Mouse (Mus musculus) T-helper 1 cell (primary cell): ENCODE data around the gene Cd34.

ENCODE experiments used
- in situ Hi-C: fragments of 300-600 bp; cut with MboI, MseI; formaldehyde crosslinking; loops from one replicate; pipeline ENCODE4 v1.15.1; 2025; ENCODE audit warnings: high pct_unique_total_duplicates

Cd34 gene

DNA sequence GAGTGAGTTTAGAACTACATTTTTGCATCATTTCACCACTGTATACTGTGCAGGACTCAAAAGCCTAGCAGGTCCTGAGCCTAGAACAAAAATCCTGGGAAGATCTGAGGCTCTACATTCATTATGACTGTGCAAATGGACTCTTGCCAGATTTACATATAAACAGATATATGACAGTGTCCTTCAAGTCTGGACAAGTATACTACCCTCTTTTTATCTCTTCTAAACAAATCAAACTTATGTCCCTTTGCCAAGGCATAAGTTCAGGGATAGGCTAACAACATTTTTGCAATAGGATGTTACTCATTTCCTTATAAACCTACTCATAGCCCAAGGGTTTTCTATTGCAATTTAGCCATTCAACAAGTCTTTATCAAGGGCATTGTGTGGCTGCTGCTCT is 24.1 kb downstream of the Cd34 start:
- in situ Hi-C loops = loop anchor here (5.0 kb wide), 1 partner anchor 85 kb away; no protein-coding TSS in a partner anchor

DNA sequence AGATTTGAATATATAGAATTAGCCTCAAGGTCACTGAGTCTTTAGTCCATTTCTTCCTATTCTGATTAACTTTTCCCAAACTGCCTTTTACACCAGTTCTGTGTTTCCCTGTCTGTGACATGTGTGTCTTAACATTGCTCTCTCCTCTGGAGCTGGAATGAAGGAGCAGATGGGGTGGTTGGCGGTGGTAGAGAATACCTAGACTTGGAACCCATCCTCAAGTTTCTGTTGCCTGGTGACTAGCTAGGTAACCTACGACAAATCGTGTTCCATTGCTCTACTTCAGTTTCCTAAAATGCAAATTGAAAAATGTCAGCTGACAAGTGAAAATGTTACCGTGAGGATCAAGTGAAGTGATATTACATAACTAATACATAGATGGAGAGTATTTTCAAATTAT is 33.4 kb downstream of the Cd34 start:
- in situ Hi-C loops = loop anchor here (10.0 kb wide), 1 partner anchor 163 kb away; the partner anchor contains the start of gene Cr1l

DNA sequence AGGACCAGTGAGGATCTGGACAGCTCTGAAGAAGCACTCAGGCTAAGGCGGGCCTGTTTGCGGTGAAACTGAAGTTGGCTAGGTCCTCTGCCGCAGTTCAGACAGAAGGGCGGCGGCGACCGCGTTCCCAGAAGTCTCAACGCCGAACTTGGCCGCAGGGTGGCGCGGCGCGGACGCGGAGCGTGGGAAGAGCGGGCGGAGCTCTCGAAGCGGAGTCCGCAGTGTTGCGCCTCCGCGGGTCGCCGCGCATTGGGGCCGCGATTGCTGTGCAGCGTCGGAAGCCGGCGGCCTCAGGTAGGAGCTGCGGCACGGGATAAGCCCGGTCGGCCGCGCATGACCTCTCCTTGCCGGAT is 37.5 kb downstream of the Cd34 start:
- in situ Hi-C loops = loop anchor here (5.0 to 10.0 kb wide), 2 partner anchors 61 to 159 kb away; partner anchors contain the start of gene Cr1l

DNA sequence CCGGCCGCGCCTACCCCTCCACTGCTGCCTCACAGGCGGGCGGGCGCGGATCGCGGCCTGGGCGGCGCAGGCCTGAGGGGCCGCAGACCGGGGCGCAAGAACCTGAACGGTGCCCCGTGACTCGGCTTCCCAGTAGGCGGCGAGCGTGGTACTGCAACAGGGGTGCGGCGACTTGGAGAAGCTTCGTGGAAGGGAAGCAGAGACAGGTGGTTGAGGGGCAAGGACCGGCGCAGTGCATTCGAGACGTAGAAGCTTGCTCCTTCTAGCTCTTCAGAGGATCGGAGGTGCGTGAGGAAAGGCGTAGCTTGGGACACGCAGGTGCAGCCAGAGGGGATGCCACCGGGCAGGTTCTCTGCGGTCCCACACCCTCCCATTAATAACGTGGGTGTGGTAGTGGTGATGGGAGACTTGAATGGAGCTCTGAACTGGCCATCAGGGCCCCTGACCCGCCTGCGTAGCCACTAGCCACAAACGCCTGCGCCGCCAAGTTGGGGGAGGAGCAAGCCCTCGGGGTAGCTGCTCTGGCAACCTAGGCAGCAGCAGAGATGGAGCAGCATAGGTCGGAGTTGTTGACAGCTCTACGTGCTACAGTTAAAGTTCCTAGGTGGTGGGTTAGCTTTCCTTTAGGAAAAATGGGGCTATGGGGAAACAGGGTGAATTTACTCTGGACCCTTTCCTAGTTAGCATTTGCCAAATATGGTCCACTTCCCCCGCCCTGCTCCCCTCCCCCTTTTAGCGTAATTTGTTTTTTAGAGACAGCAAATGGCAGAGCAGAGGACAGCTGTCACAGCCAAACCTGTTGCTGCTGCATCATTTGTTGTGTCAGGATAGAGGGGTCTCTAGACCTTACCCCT is 38.1 kb downstream of the Cd34 start:
- in situ Hi-C loops = loop anchor here (5.0 to 10.0 kb wide), 2 partner anchors 61 to 158 kb away; partner anchors contain the start of gene Cr1l

DNA sequence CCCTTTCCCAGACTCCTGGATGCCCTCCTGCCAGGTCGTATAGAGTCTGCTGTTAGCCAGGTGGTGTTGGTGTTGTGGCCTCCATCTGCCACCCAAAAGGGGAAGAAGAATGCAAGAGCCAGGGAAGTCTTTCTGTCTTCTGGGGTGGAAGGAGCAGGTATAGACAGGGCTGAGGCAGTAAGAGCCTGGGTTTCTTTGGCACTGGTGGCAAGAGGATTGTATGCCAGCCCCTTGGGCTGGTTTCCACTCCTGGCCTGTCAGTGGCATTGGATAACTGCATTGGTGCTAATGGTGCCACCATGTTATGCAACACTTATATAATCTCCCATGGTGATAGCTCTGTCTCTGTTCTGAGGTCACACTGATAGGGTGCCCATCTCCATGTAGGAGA is 38.7 kb downstream of the Cd34 start:
- in situ Hi-C loops = loop anchor here (5.0 to 10.0 kb wide), 2 partner anchors 60 to 157 kb away; partner anchors contain the start of gene Cr1l

DNA sequence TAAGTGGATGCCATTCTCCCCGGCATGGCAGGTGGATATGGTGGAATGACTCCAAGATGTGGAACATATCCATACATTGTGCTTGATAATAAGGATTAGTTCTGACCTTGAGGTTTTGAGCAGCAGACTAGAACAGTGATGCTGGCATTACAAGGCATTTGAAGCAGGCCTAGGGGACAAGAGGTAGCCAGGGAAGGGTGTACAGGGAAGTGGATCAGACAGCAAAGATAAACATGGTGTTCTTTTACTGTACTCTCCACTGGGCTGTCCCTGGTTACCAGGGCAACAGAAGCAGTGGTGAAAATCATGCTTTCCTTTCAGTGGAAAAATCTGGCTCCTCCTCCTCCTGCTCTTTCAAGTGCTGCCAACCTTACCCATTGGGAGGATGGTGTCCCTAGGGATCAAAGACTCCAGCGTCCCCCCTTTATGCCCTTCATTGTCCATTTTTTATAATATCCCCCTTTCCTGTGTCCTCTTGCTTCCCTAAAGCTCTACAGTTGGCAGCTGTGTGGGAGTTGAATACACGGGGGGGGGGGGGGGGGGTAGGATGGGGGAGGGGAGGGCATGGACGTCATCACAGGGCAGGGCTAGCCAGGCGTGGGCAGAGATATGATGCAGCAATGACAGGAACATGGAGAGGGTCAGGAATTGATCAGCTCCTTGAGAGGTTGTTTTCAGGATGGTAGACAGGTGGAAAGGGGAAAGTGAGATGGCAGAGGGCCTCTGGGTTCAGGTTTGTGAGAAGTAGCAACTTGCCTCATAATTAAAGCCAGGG is 39.5 kb downstream of the Cd34 start:
- in situ Hi-C loops = loop anchor here (5.0 to 10.0 kb wide), 2 partner anchors 59 to 157 kb away; partner anchors contain the start of gene Cr1l

DNA sequence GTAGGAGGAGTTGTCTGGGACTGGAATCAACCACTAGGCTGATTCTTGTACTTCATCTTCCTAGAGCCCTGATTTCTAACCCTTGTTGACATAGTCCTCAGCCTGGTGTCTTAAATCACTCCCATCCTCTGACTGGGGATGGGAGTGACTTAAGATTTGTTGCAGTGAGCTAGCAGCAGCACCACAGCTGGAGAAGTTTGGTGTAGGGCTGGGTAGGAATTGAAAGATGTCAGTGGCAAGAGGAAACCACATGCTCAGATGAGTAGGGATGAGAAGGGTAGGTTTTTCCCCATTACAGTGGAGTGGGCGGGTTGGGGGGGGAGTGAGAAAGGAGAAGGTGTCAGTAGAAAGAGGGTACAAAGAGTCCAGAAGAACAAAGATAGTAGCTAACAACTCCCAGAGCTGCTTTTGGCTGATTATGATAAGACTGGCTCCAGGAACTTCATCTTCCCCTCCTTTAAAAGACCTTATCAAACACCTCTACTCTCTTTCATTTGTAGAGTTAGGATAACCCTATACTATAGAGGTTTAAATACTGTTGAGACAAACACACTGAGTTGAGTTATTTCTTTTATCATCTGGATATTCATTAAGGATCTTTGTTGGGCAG is 42.3 kb downstream of the Cd34 start:
- in situ Hi-C loops = no loop called here

DNA sequence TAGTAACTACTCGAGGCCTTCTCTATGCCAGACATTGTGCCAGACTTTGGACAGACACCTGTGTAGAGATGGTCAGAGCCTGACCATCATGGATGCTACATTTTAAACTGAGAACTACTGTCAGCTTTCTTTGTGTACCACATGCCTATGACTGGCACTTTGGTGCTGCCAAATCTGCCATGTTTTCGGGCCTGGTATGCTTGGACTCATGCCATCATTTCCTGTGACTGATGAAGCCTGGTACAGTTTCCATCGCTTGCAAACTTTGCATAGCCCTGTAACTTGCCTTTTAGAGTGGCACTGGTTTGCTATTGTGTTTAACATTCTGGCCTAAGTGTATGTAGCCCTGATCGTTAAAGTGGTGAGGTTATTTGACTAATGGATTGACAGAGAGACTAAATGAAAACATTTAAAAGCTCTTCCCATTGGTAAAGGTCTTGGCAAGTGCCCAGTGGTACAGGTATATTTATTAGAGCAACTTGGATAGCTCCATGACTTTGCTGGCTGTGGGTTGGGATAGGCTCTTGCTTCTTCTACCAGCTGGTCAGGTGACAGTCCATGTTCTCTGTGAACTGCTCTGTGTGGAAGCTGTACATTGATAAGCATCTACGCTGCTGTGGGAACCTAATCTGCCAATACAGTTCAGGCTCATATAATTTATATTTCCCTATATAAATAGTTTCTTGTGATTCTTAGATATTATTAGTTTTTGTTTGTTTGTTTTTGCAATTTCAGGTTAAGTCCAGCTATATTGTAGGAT is 44.5 kb downstream of the Cd34 start:
- in situ Hi-C loops = no loop called here

DNA sequence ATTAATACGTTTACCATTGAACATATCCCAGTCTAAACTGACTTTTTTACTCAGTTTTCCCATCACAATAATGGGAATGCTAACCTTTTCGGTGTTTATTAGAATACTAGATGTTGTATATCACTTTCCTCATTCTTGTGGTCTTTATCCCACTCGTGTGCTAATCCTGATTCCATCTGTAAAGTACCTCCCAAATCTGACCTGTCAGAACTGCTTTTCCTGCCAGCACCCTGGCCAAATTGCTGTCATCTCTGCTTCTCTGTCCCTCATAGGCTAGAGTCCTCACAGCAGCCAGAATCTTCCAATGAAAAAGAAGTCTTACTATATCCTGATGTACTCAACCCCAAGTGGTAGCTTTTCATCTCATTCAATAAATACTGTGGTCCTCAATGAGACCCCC is 46.3 kb downstream of the Cd34 start:
- in situ Hi-C loops = no loop called here

DNA sequence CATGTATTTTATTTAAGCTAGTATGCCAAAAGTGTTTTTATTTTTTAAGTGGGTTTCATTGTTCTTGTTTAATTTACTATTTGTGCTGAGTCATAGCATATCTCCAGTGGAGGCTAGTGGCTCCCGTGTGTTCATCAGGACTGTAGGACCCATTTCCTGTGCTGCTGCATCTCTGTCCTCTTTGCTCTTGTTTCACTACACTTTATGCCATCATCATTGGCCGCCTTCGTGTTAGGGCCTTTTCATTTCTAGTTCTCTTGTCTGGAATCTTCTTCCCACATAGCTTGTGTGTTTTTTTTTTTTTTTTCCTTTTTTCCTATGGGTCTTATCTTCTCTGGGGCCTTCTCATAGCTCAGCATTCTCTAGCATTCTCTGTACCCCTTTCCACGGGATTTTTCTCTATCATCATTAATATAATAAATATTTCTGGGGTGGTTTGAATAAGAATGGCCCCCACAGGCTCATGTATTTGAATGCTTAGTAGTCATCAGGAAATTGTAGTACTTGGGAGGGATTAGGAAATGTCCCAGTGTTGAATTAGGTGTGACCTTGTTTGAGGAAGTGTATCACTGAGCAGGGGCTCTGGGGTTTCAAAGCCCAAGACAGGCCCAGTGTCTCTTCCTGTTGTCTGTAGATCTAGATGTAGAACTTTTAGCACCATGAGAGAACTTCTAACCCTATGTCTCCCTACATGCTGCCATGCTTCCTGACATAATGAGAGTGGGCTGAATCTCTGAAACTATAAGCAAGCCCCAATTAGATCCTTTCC is 47.0 kb downstream of the Cd34 start:
- in situ Hi-C loops = no loop called here

DNA sequence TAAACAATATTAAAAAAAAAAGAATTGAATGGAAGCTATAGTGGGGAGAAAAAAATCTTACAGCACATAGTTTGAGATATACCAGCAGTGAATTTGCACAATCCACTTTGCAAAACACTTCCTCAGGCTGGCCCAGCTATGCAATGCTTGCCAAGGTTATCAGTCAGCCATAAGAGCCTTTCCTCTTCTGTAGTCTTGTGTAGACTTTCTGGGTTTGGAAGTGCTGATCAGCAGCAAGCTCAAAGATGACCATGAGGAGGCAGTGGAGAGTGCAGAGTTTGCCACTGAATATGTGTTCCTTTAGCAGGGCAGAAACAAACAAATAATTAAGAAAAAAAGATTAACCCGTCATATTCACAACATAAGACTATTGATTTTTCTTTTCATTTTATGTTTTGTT is 50.4 kb downstream of the Cd34 start:
- in situ Hi-C loops = no loop called here

DNA sequence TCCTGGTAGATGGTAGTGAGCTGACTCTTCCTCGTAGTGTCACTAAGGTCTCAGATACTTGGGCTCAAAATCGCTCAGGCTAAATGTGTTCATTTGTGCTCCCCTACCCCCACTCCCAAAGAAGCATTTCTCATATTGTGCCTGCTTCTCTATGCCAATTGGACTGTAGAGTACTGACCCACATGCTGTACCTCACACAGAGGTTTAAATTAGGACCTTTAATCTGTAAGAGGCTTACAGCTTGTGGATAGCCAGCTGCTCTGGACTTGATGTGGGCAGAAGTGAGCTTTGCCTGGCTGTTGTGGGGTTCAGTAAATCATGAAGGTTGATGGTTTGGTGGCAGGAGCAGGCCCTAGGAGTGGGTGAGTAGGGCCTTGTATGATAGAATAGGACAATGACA is 52.4 kb downstream of the Cd34 start:
- in situ Hi-C loops = no loop called here

DNA sequence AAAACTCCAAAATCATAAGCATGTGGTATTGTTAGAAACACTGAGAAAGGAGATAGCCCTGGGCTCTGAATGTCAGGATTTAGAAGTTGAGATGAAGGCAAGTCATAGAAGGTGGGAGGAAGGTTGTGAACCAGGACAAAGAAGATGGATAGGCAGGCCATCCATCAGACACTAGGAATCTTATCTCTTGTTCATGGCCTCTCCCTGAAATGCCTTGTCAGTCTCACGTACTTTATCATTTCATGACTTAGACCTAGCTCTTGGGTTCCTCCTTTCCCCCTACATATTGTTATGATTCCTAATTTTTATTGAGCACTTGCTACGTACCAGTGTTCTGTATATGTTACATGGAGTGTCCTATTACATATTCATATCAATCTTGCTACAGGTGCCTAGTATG is 53.0 kb downstream of the Cd34 start:
- in situ Hi-C loops = no loop called here

DNA sequence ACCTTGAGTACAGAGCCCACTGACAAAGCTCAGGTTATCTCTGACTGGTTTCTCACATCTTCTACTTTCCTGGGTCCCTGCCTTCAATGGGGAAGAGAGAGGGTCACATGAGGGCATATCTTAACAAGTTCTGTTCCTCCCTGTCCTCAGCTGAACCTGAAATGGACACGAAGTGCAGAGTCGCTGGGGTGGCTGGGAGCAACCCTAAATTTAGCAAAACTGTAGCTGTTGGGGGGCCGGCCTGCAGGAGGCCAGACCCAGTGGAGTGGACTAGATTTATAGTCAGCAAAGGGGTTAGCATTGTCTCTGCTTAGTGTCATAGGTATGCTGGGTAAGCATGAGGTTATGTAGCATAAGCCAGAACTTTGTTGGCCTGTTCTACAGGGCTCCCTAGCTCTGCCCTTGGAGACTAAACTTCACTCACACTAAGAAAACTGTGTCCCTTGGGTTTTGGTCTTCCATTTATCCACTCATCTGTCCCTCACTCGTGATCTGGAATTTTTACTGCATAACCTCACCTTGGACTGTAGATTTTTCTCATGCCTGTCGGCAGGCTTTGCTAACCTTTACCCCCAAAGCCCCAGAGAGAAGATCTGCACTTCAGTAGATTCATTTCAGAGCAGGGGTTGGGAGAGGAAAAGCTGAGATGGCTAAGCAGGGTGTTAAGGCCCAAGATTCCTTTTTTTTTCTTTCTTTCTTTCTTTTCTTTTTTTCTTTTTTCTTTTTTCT is 54.1 kb downstream of the Cd34 start:
- in situ Hi-C loops = no loop called here

DNA sequence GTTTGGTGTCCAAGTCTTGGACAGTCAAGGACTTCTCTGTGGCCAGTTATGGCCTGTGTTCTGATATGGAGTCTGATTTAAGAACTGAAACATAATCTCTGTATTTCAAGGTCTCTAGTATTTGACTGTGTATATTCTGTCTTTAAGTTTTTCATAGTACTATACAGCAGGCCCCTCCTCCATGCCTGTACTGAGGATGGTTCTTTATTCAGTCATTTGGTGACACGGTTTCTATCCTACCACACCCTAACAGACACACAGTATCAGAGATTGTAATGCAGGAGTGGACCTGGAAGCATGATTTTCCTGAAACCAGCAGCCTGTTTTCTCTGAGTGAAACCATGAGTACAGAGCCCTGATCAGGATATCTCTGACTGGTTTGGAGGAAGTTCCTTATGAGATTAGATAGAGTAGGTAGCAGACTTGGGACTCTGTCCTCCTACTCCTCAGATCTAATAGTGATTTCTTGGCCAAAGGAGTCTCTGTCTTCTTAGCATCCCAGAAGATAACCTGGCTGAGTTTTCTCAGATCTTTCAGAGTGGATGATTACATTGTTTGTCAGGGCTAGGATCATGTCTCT is 54.9 kb downstream of the Cd34 start:
- in situ Hi-C loops = no loop called here

DNA sequence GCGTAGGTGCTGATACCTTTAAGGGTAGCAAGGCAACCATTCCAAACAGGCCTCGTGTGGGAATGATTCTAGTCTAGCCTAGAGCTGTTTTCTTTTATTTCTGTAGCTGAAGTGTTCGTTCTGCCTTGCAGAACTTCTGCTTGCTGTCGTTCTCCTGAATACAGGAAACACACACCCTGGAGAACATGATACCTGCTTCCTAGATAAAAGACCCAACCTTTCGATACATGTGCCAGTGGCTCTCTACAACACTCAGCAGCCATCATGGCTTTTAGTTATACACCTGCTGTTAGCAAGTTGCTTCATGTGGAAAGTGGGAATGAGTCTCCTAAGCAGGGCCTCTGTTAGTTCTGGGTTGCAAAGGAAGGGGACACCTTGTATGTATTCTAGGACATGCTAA is 55.6 kb downstream of the Cd34 start:
- in situ Hi-C loops = no loop called here

DNA sequence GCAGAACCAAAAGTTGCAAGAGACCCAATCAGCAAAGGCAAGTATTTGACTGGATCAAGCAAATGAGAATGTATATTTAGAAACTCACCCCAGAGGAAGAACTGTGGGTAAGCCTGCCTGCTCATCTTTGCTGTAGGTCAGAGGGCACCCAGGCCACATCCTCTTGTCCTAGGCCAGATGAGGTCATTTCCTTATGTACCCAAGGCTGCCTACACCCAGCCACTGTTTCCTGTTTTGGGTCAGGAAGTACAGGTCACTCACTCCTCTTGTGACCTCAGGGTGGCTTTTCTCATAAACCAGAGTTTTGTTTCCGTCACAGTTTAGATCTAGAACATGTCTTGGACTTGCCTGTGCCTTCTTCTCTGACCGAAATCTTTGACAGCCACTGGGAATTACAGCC is 56.6 kb downstream of the Cd34 start:
- in situ Hi-C loops = no loop called here

DNA sequence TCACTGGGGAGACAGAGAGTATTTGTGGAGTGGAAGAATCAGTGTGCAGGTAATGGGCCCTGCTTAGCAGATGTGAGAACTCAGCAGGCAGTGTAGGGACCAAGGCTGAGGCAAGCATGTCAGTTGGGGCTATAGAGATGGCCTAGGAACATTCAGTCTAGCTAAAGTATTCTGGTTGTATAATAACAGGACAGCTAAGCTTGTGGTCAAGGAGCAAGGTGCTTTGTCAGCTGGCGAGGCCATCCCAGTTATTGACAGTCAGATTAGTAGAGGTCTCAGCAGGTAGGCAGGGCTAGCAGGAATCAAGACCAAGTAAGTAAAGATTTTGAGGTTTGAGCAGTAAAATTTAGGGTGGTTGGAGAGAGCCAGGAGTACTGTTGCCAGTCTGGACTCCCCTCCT is 59.8 kb downstream of the Cd34 start:
- in situ Hi-C loops = no loop called here

DNA sequence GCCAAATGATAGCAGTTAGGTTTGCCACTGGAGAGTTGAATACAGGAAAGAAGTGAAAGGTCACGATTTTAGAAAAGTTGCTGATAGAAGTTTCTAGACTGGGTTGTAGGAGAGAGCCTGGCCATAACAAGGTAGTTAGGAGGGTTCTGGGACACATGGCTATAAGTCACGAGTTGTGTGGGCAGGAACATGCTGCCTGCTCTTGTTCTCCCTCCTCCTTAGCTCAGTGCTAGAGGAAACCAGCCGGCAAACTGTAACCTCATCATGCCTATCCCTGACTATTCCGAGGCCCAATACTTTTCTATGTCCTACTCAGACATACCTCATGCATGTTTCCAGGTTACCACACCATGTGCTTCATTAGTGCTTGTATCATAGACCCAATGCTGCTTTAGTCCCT is 64.7 kb downstream of the Cd34 start:
- in situ Hi-C loops = no loop called here

DNA sequence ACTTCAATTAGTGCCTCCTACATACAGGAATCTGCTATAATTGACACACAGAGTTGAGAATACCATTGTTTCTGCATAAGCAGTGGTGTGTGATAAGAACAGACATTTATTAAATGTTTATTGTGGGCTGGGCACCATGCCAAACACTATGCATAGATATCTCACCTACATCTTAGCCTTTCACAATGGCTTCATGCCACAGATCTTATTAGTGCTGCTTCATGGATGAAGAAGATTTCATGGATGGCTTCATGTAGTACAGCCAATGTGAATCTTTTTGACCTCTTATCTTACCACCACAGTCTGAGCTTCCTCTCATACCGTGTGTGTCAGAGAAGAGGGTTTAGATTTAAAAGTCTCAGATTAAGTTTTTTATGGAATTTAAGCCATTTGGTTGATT is 65.6 kb downstream of the Cd34 start:
- in situ Hi-C loops = no loop called here
